Mouse (Mus musculus) gastrocnemius, postnatal 4 days (tissue): ENCODE measurements around the gene Vav3. TPM values are rescaled to one million over a fixed set of nuclear protein-coding genes. Genes with fewer than 3 reads are reported as not detected.
A peak's percentile ranks its signal among the peaks of the same experiment; 100 is the strongest.

Experiments
- DNase-seq, 2 experiments: peaks; one replicate each; pipeline ENCODE4 v3.0.0; 2021 to 2022; ENCODE audit warnings: low spot score in 2 of 2, mixed read lengths in 2 of 2
- total RNA-seq, 2 experiments: library from RNA; stranded (reverse); gene quantifications; 2 replicates each; pipeline ENCODE4 v1.2.3; 2021

Gene Vav3
- total RNA-seq, 2 experiments from 2014 or later = 11.5 to 12.1 TPM

- no peak for DNase-seq
Measured at GRCm38 (mm10) chr3:109351956-109352684, 11.7 kb downstream of the Vav3 start.

- no peak for DNase-seq
Measured at GRCm38 (mm10) chr3:109352690-109353089, 12.2 kb downstream of the Vav3 start.

GRCm38 (mm10) chr3:109353814-109354213 lies 13.4 kb downstream of the Vav3 start:
- DNase-seq = no peak

GRCm38 (mm10) chr3:109355158-109355557 lies 14.7 kb downstream of the Vav3 start:
- DNase-seq = no peak

- no peak for DNase-seq
Measured at GRCm38 (mm10) chr3:109360746-109361145, 20.3 kb downstream of the Vav3 start.

GRCm38 (mm10) chr3:109361882-109362281 lies 21.4 kb downstream of the Vav3 start:
- DNase-seq = no peak

GRCm38 (mm10) chr3:109362310-109362709 lies 21.9 kb downstream of the Vav3 start:
- DNase-seq = no peak

- DNase-seq = no peak
Measured at GRCm38 (mm10) chr3:109363522-109363921, 23.1 kb downstream of the Vav3 start.

GRCm38 (mm10) chr3:109365875-109366274 lies 25.4 kb downstream of the Vav3 start:
- no peak for DNase-seq

- peak; percentile 20 for DNase-seq
Measured at GRCm38 (mm10) chr3:109366411-109366851, 26.0 kb downstream of the Vav3 start.

GRCm38 (mm10) chr3:109368383-109369289 lies 28.2 kb downstream of the Vav3 start:
- no peak for DNase-seq

- DNase-seq = no peak
Measured at GRCm38 (mm10) chr3:109371576-109371975, 31.1 kb downstream of the Vav3 start.

GRCm38 (mm10) chr3:109372678-109373077 lies 32.2 kb downstream of the Vav3 start:
- DNase-seq = no peak

GRCm38 (mm10) chr3:109378278-109378677 lies 37.8 kb downstream of the Vav3 start:
- DNase-seq = no peak

- no peak for DNase-seq
Measured at GRCm38 (mm10) chr3:109378684-109379083, 38.2 kb downstream of the Vav3 start.

GRCm38 (mm10) chr3:109388730-109389129 lies 48.3 kb downstream of the Vav3 start:
- no peak for DNase-seq

- no peak for DNase-seq
Measured at GRCm38 (mm10) chr3:109401527-109401926, 61.1 kb downstream of the Vav3 start.

- no peak for DNase-seq
Measured at GRCm38 (mm10) chr3:109411294-109411693, 70.8 kb downstream of the Vav3 start.

- no peak for DNase-seq
Measured at GRCm38 (mm10) chr3:109420403-109420802, 80.0 kb downstream of the Vav3 start.

GRCm38 (mm10) chr3:109421019-109421418 lies 80.6 kb downstream of the Vav3 start:
- no peak for DNase-seq

GRCm38 (mm10) chr3:109423440-109424079 lies 83.1 kb downstream of the Vav3 start:
- DNase-seq = no peak

- no peak for DNase-seq
Measured at GRCm38 (mm10) chr3:109431285-109431684, 90.8 kb downstream of the Vav3 start.
